Mouse (Mus musculus): ENCODE data around the gene Agmat.

The Agmat gene

DNA sequence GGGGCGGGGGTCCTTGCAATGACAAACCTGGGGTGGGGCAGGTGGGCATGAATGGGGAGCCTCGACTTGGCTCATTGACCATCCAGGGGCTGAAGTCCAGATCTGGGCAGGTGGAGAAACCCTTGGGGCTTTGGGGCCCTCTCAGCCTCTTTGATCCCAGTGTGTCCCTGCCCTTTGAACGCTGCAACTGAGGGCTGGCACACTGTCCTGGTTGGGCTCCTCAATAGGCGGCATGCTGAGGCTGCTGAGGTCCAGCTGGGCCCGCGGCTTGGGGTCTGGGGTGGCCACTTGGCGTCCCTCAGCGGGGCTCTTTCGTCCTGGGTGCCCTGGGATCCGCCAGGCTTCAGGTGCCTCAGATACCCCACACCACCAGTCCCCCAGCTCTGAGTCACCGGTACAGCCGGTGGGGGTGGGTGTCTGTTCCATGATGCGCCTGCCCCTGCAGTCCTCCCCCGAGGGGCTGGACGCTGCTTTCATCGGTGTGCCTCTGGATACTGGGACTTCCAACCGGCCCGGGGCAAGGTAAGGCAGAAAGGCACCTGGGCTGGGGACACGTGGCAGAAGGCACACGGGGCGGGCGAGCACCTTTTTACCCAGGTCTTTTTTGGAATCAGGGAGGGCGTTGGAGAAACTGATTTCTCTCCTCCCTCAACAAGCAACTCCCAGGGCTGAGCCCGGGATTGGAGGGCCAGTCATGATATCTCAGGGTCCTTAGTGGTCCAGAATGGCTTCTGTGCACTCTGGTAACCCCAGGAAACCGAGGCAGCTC lies at the start of gene Agmat:
Gene Agmat, plus strand, starts transcription at position 95 of the 769 bp plus-strand sequence.
- peak in 1 of 2 experiments; percentile 66 for DNase-seq

DNA sequence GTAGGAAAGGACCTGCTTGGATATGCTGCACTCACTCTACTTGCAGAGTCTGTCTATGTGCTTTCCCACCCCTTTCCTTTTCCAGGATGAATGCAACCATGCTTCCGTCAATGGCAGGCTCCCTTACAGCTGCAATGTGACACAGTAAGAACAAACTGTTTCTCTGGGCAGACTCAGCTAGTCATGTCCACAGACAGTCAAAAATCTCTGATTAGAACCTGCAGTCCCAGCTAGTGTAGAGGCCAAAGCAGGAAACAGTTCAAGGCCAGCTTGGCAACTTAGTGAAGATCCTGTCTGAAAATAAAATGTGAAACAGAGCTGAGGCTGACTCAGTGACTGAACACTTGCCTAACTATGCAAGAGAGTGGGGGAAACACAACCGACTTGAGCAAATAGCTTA lies 41.8 kb upstream of the Agmat start:
- DNase-seq = no peak

DNA sequence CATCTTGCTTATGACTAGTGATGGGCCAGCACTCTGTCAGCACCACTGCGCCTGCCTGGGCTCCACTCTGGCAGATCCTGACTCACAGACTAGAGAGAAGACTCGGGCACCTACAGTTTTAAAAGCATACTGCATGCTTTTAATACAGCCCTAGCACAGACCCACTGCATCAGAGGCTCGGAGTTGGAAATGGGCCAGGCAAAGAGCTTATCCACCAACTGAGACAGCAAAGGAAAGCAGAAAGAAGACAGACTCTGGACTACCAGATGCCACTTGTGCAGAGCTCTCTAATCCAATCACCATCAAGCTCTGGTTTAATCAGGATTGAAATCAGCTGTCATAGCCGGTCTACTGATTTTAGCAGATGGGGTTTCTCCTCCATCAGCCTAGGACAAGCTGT lies 41.1 kb upstream of the Agmat start:
- no peak for DNase-seq

DNA sequence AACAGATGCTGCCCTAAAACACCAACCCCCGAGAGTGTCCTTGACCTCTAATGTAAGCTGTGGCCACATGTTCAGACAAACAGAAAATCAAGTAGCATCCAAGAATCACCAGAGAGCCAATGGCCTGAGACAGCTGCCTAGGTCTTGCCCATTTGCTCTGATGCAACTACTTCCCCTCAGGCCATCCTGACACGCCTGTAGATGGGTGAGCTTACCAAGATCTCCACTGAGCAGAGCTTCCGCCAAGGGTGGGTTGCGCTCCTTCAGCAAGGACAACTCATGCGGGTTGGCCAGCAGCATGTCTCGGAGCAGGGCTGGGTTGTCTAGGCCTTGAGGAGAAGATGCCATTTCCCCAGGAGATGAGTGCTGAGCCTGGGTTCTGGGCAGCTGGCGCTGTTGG lies 38.5 kb upstream of the Agmat start:
- no peak for DNase-seq

DNA sequence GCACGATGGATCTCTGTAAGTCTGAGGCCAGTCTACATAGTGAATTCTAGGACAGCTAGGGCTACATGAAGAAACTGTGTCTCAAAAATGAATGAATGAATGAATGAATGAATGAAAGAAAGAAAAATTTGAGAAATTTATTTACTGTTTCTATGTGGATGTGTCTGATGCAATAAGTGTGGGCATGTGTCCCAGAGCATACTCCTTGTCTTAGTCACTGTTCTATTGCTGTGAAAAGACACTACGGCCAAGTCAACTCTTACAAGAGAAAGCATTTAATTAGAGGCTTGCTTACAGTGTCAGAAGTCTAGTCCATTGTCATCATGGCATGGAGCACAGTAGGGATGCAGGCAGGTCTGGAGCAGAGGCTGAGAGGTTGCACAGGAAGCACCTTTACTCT lies 37.5 kb upstream of the Agmat start:
- no peak for DNase-seq

DNA sequence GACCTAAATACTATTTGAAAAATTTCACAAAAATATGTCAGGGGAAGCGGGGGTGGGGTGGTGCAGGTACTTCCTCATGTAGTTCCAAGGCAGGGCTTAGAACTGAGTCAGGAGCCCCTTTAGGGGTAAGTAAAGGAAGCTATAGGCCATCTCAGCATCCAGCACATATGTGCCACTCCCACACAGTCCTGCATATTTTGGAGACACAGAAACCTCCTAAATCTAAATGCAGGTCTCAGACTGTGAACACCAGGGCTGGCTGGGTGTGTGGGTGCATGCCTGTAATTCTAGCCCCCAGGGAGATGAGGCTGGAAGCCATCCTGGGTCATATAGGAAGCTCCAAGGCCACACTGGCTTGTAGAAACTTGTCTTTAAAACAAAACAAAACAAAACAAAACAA lies 35.2 kb upstream of the Agmat start:
- DNase-seq = no peak

DNA sequence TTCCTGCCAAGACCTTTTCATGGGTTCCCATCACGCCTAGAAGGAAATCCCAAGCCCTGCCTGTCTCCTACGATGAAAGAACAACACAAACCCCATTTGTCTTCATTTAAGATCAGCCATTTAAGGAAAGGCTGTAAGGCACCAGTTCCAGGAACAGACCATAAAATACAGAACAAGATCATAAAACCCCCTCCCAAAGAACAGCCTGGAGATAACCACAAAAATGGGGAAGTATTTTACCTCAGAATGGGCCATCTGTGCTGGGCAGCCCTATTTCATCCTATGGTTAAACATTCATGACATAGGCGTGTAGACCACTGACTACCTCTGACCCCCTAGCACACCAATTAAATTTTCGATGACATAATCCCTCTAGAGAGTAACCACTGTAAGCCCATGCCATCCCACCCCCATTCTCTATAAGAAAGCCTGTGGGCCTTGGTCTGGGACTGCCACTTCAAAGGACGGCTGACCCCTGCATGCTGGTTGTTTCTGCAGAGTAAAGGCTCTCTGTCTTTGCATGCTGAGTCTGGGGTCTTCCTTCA lies 32.8 kb upstream of the Agmat start:
- no peak for DNase-seq

DNA sequence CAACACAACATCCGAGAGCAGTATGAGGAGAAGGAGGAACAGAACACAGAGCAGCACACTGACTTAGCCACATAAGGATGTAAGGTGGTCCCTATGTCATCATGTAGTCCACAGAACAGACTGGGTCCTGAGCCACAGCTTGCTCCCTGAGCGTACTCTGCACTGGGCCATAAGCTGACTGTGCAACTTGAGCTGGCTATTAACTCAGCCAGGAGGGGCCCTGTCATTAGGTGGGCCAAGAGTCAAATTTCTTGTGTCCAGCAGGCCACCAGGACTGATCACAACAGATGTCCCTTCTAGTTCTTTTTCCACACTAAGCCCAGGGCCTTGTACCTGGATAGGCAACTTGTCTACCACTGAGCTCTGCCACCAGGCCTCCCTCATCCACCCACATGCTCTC lies 31.4 kb upstream of the Agmat start:
- no peak for DNase-seq

DNA sequence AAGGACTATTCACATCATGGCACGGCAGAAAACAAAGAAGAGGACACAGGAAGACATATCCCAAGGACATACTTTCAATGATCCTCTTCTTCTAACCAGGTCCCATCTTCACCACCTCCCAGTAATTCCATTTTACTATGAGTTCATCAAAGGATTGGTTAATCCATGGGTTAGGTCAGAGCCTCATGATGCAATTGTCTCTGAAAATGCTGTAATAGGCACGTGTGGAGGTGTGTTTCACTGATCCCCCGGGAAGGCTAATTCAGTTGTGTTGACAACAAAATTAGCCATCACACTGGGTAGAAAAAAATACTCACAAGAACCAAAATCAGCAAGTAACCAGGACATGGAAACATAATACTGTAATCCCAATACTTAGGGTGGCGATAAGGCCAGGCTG lies 28.8 kb upstream of the Agmat start:
- DNase-seq = no peak

DNA sequence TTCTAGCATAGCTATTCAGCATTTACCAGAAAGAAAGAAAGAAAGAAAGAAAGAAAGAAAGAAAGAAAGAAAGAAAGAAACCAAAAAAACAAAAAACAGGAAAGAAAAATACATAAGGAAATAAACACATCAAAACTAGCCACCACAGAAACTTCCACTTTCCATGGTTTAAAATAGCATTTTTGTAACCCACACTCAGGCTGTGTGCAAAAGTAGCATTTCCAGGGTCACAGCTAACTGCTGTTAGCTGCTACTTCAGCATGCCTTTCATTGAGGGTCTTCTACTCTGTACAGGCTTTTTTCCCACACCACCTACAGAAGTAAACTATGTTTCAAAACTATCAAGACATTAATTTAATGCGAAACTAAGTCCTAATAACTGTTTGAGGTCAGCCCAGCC lies 27.2 kb upstream of the Agmat start:
- no peak for DNase-seq

DNA sequence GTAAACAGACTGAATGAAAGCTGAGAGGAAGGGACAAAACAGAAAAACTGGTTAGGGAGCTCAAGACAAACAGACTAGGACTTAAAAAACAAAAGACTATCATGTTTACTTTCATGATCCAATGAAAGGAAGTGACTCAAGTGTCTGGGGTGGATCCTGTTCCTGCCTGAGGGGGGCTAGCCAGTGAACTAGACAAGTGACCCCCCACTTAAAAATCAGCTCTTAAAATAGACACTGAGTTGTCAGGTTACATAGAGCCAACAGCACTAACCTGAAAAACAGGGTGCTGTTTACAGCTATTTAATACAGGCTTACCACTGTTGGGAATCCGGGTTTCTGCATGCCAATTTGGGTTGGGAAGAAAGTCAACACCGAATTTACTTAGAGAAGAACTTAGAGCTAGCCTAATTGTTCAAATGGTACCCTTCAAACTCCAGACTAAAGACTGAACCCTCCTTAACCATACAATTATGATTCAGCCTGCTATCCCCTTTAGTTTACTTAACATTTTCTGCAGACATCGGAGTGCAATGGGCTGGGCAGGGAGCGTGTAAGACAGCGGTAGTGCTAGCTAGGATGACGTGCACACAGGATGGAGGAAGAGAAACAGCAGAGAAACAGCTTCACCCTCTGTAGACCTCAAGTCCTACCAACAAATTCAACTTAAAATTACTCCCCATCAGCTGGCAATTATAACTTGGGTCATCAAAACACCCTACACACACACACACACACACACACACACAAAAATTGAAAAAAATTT lies 25.5 kb upstream of the Agmat start:
- DNase-seq = no peak

DNA sequence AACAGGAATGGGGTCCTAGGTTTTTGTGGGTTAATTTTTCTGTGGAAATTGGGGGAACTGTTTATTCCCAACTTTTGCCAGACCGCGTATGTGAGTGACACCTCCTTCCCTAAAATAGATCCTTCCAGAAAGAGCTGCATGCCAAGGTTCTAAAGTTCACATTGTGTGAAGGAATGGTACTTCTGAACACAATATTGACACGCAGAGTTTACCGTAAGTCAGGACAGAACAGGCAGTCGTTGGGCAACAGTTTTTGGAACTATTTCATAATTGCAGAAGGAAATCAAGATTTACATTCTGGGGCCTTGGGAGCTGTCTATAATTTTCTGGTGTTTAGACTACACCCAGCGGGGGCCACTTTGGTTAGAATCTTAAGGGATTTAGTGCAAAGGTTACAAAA lies 24.5 kb upstream of the Agmat start:
- DNase-seq = no peak

DNA sequence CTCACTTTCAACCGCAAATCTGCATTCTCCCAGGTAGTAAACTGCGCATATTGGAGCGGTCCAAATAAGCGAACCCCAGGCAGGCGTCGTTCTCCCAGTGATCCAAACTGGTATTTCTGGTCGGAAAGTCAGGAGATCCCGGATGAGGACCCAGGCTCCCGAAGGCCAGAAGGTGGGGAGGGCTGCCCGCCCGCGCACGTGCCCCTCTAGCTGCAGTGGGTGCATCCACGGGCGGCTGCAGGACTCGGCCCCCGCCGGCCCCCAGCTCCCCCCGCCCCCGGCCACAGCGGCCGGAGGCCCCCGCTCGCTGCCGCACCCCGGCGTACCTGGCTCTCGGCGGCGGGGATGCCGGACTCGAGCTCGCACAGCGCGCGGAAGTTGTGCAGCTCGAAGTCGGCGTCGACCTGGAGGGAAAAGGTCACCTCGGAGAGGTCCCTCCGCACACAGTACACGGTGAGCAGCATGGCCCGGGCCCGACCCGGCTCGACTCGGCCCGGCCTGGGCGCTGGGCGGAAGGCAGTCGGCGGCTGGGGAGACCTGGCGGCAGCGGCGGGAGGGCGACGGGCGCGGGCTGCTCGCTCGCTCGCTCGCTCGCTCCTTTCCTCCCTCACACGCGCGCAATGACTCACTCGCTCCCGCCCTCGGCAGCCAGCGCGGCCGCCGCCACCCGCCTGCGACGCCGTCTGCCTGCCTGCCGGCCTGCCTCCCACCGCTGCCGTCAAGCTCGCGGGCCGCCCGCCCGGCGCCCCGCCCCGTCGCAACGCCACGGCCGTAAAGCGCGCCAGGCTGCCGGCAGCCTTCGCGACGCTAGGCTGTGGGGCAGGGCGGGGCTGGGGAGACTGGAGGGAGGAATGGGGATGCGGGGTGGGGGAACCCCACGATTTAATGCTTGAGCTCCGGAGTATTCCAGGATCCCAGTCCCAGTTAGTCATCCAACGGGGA lies 23.5 kb upstream of the Agmat start, which contains the start of gene Ddi2:
Gene Ddi2, minus strand, starts transcription at position 689 of the 942 bp plus-strand sequence.
- peak; percentile 86 to 95 for DNase-seq

DNA sequence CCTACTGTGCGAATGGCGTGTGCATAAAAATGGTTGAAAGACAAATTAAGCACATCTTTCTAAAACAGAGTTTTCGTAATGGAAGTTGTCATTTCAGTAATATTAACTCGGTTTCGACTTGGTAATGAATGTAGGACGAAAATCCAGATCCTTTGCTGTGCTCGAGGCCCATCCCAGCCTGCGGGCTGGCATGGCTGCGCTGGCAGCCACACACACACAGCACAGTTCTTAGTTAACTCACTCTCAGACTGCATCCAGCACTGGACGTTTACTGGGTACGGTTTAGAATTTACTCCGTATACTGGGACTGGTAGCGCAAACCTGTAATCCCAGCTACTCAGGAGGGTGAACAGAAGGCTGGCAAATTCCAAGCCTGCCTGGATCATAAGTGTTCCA lies 22.8 kb upstream of the Agmat start:
- no peak for DNase-seq

DNA sequence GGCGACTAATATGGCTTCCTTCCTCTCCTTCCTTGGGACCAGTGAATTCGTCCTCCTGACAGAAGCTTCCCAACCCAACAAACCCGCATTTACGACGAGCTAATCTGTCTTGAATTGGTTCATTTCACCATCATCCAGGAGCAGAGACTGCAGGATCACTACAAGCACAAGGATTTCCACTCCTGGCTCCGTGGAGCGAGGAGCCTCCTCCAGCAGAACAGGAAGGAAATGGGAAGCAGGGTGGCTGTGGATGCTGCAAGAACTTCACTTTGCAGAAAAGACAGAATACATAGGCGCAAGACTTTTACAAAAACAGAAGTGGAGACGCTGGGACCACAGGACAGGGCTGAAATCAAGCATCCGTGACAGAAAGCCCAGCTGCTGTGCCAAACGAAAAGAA lies 21.9 kb upstream of the Agmat start:
- no peak for DNase-seq

DNA sequence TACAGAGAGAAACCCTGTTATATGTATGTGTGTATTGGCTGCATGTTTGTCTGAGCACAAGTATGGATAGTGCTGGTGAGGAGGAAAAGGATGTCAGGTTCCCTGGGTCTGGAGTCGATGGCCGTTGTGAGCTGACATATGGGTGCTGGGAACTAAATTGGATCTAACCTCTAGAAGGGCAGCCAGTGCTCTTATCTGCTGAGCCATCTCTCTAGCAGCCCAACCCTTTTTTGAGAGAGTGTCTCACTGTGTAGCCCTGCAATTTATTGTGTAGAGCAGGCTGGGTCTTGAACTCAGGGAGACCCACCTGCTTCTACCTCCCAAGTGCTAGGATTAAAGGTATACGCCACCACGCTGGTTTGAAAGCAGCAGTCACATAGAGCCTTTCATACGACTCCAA lies 21.2 kb upstream of the Agmat start:
- DNase-seq = no peak

DNA sequence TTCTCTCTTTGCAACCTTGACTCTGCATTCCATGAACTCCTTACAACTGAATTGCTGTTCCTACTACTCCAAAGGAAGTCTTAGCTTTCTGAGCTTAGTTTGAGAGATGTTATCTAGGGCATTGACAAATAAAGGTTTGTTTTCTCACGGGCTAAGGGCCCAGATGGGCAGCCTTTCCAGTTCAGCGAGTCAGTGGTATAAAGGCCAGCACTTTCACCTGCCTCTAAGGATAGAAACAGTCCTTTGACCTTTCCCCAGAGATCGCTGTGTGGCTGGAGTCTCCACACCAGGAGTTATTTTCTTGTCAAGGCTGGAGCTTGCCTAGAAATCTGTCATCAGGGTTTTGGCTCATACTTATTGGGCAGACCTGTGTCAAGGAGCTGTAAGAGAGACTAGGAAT lies 20.7 kb upstream of the Agmat start:
- peak; percentile 52 to 78 for DNase-seq

DNA sequence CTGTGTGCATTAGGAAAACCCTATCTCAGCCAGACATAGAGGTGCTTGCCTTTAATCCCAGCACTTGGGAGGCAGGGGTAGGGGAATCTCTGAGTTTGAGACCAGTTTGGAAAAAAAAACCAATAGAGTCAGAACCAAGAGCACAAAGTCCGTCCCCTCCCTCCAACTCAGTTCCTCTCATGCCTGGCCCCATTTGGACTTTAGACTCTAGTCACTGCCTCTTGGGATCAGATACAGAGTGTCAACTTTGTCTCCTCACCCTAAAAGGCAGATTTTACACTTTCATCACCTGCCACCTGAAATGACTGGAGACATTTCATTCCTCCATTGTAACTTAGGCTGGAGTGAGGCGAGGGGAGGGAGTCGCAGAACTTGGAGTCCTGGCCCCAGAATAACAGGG lies 17.2 kb upstream of the Agmat start:
- DNase-seq = peak; percentile 57 to 75

DNA sequence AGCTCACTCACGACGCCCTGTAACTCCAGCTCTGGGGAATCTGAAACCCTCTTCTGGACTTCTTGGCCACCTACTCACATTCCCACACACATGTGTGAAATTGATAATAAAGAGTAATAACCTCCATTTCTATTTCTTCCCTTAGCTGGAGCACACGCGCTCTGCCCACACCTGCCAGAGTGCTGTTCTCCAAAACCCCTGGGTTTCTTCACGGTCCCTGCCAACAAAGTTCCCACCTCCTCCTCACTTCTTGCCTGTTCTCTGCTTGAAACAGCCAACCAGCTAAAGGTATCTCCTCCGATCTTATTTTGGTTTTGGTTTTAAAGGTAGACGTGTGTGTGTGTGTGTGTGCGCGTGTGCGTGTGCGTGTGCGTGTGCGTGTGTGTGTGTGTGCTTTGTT lies 16.1 kb upstream of the Agmat start:
- no peak for DNase-seq

DNA sequence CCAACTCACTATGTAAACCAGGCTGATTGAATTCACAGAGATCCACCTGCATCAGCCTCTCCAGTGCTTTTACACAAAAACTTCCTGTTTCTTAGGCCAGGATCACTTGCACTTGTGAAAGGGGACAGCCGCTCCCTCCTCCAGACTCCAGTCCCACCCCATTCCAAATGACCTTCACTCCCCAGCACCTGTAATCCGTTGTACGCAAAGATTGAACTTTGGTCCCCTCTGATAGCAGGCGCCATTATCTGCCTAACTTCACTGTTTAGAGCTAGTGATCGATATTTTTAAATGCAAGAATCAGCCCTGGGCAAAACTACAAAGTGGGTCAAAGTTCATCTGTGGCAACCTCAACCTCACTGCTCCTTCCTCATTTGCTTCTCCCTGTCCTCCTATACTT lies 14.7 kb upstream of the Agmat start:
- no peak for DNase-seq

DNA sequence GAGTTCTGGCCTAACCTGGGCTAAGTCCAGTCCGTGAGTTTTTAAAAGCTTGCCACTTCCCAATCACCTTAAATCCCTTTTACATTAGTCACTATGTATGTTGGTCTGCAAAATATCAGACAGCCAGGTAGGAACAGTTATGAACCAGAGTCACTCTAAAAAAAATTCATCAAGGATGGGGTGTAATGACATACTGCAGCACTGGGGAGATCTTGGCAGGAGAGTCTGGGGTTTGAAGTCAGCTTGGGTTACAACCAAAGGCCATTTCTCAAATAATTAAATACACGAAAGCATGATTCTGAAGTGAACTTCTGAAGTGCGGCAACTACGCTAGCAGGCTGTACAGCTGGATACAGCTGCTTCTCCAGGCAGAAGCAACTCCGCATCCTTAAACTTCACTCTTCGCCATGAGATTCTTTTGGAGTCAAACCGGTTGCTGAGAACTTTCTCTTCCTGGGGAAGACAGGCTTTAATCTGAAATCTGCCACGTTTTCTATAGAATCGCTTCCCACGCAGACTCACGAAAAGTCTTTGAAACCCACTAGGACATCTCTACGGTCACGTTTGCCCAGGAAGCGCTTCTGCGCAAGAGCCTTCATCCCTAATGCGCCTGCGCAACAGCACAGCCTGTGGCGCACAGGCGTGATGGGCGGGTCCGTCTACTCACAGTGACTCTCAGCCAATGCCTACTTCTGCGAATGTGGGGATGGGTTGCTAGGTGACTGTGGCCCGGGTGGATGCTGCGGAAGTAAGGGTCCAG lies 11.8 kb upstream of the Agmat start:
- peak; percentile 93 to 96 for DNase-seq

DNA sequence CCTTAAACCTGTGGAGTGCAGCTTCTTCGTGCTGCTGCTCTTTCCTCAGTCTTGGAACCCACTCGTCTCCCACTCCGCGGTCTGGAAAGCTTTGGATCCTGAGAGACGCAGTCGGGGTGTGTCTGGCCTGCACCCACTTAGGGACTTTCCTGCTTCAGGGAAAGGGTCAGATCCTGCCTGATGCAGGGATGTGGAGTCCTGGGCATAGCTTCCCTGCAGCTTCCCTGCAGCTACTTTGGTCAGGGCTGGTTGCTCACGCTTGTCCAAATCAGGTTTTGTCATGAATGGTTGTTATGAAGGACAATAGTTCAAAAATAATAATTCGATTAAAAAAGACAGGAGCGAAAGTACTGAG lies 11.3 kb upstream of the Agmat start:
- no peak for DNase-seq

Data from kidney, postnatal 25 days (tissue).